Mouse (Mus musculus) CH12.LX (cell line): ENCODE data around the gene Cbx2. TPM values are rescaled to one million over a fixed set of nuclear protein-coding genes. Genes with fewer than 3 reads are reported as not detected.
A peak's percentile ranks its signal among the peaks of the same experiment; 100 is the strongest.

Source experiments
- DNase-seq: peaks from one replicate; pipeline ENCODE4 v3.0.0-alpha.2; 2013; ENCODE audit errors: extremely low read depth
- H3K27ac ChIP-seq: 2 replicates; pipeline ENCODE4 v1.5.1; 2012; ENCODE audit warnings: low read depth, mild to moderate bottlenecking, control low read depth, moderate library complexity; ENCODE audit not compliant: insufficient read depth
- H3K27me3 ChIP-seq: replicated peaks from 2 replicates; pipeline ENCODE3; 2012; ENCODE audit warnings: inconsistent platforms
- H3K36me3 ChIP-seq, 2 experiments: replicated peaks in 1 of 2; 2 replicates each; pipeline versions ENCODE3 to v1.6.1; 2012; ENCODE audit warnings: inconsistent platforms in 1 of 2, low read length in 1 of 2, mild to moderate bottlenecking in 1 of 2, mixed read lengths in 1 of 2, moderate library complexity in 1 of 2; ENCODE audit not compliant: control insufficient read depth in 1 of 2, insufficient read depth in 1 of 2
- H3K4me1 ChIP-seq, 2 experiments: 2 replicates each; pipeline ENCODE4 v1.6.1; 2012; ENCODE audit warnings: inconsistent platforms in 1 of 2, moderate library complexity in 1 of 2; ENCODE audit not compliant: insufficient read depth in 2 of 2, control insufficient read depth in 1 of 2
- H3K4me2 ChIP-seq: 2 replicates; pipeline ENCODE4 v1.6.1; 2012; ENCODE audit warnings: low read depth, mild to moderate bottlenecking, control low read depth; ENCODE audit not compliant: poor library complexity, insufficient read depth, severe bottlenecking
- H3K4me3 ChIP-seq, 3 experiments: fragments of 150-350 bp in 1 of 3; sonication (generic) in 1 of 3; replicated peaks in 1 of 3; 2 replicates each; pipeline versions ENCODE3 to v1.5.1; 2011 to 2012; ENCODE audit warnings: low read depth in 2 of 3, low read length in 2 of 3, mild to moderate bottlenecking in 2 of 3, moderate library complexity in 2 of 3, control low read depth in 1 of 3, improper control_type of control experiment in 1 of 3, inconsistent platforms in 1 of 3, mixed read lengths in 1 of 3; ENCODE audit not compliant: poor library complexity in 1 of 3
- H3K79me2 ChIP-seq: replicated peaks from 2 replicates; pipeline ENCODE4 v1.6.1; 2012; ENCODE audit warnings: mild to moderate bottlenecking, moderate library complexity; ENCODE audit not compliant: control insufficient read depth, poor library complexity, insufficient read depth, severe bottlenecking; ENCODE audit errors: extremely low read depth
- H3K9ac ChIP-seq: 2 replicates; pipeline ENCODE4 v1.6.1; 2012; ENCODE audit warnings: low read depth, mild to moderate bottlenecking, control low read depth, moderate library complexity; ENCODE audit not compliant: insufficient read depth
- H3K9me3 ChIP-seq: replicated peaks from 2 replicates; pipeline ENCODE3; 2012; ENCODE audit warnings: low read length, inconsistent platforms, mixed read lengths
- BHLHE40 ChIP-seq: IDR thresholded peaks from 2 replicates; pipeline ENCODE4 v1.6.1; 2011; ENCODE audit warnings: mild to moderate bottlenecking, low read depth, low read length, improper control_type of control experiment
- CHD1 ChIP-seq: IDR thresholded peaks from 2 replicates; pipeline ENCODE4 v1.6.1; 2012; ENCODE audit warnings: low read depth, low read length, improper control_type of control experiment, inconsistent platforms
- CHD2 ChIP-seq: IDR thresholded peaks from 2 replicates; pipeline ENCODE4 v1.6.1; 2011; ENCODE audit warnings: low read length, improper control_type of control experiment
- CTCF ChIP-seq, 2 experiments: IDR thresholded peaks in 1 of 2; conservative IDR thresholded peaks in 1 of 2; 2 replicates each; pipeline ENCODE4 v1.5.1; 2011 to 2012; ENCODE audit warnings: low read depth in 2 of 2, low read length in 2 of 2, improper control_type of control experiment in 1 of 2, inconsistent platforms in 1 of 2, mild to moderate bottlenecking in 1 of 2, moderate library complexity in 1 of 2
- E2F4 ChIP-seq: IDR thresholded peaks from 2 replicates; pipeline ENCODE4 v1.6.1; 2011; ENCODE audit warnings: low read depth, low read length, improper control_type of control experiment; ENCODE audit not compliant: insufficient replicate concordance
- ELF1 ChIP-seq: IDR thresholded peaks from 2 replicates; pipeline ENCODE4 v1.6.1; 2014; ENCODE audit warnings: low read depth, mild to moderate bottlenecking, inconsistent platforms, low read length, improper control_type of control experiment
- EP300 ChIP-seq: IDR thresholded peaks from 2 replicates; pipeline ENCODE4 v1.6.1; 2011; ENCODE audit warnings: low read length, improper control_type of control experiment
- ETS1 ChIP-seq: conservative IDR thresholded peaks from 2 replicates; pipeline ENCODE4 v1.6.1; 2012; ENCODE audit warnings: low read depth, mild to moderate bottlenecking, inconsistent platforms, low read length, improper control_type of control experiment, moderate library complexity
- GABPA ChIP-seq: IDR thresholded peaks from 2 replicates; pipeline ENCODE4 v1.6.1; 2012; ENCODE audit warnings: low read depth, low read length, improper control_type of control experiment, inconsistent platforms; ENCODE audit not compliant: insufficient replicate concordance
- HCFC1 ChIP-seq: IDR thresholded peaks from 2 replicates; pipeline ENCODE4 v1.6.1; 2012; ENCODE audit warnings: low read depth, mild to moderate bottlenecking, inconsistent platforms, low read length, improper control_type of control experiment
- IRF4 ChIP-seq: IDR thresholded peaks from 2 replicates; pipeline ENCODE4 v1.6.1; 2014; ENCODE audit warnings: low read depth, mild to moderate bottlenecking, inconsistent platforms, low read length, improper control_type of control experiment
- JUN ChIP-seq: IDR thresholded peaks from 2 replicates; pipeline ENCODE4 v1.6.1; 2011; ENCODE audit warnings: low read depth, mild to moderate bottlenecking, low read length, improper control_type of control experiment, moderate library complexity; ENCODE audit not compliant: insufficient read depth
- JUND ChIP-seq: conservative IDR thresholded peaks from 2 replicates; pipeline ENCODE4 v1.6.1; 2011; ENCODE audit warnings: low read depth, low read length, improper control_type of control experiment
- KAT2A ChIP-seq: IDR thresholded peaks from 2 replicates; pipeline ENCODE4 v1.6.1; 2012; ENCODE audit warnings: low read length, improper control_type of control experiment, inconsistent platforms; ENCODE audit not compliant: insufficient replicate concordance
- MAFK ChIP-seq: IDR thresholded peaks from 2 replicates; pipeline ENCODE4 v1.6.1; 2011; ENCODE audit warnings: low read length, improper control_type of control experiment; ENCODE audit not compliant: insufficient replicate concordance
- MAX ChIP-seq: IDR thresholded peaks from 2 replicates; pipeline ENCODE4 v1.6.1; 2011; ENCODE audit warnings: low read length, improper control_type of control experiment
- MAZ ChIP-seq: IDR thresholded peaks from 2 replicates; pipeline ENCODE4 v1.6.1; 2012; ENCODE audit warnings: low read depth, mild to moderate bottlenecking, inconsistent platforms, low read length, improper control_type of control experiment, moderate library complexity
- MEF2A ChIP-seq: IDR thresholded peaks from 2 replicates; pipeline ENCODE4 v1.6.1; 2014; ENCODE audit warnings: low read depth, mild to moderate bottlenecking, inconsistent platforms, low read length, improper control_type of control experiment, borderline replicate concordance
- MXI1 ChIP-seq: IDR thresholded peaks from 2 replicates; pipeline ENCODE4 v1.6.1; 2011; ENCODE audit warnings: mild to moderate bottlenecking, low read depth, low read length, improper control_type of control experiment
- MYC ChIP-seq: IDR thresholded peaks from 2 replicates; pipeline ENCODE4 v1.6.1; 2011; ENCODE audit warnings: low read depth, mild to moderate bottlenecking, improper control_type of control experiment, low read length
- NELFE ChIP-seq: IDR thresholded peaks from 2 replicates; pipeline ENCODE4 v1.6.1; 2011; ENCODE audit warnings: low read depth, low read length, improper control_type of control experiment
- NRF1 ChIP-seq: IDR thresholded peaks from 2 replicates; pipeline ENCODE4 v1.6.1; 2014; ENCODE audit warnings: low read depth, mild to moderate bottlenecking, inconsistent platforms, low read length, improper control_type of control experiment, moderate library complexity
- PAX5 ChIP-seq: IDR thresholded peaks from 2 replicates; pipeline ENCODE4 v1.6.1; 2012; ENCODE audit warnings: low read length, inconsistent platforms, mixed read lengths
- POLR2A ChIP-seq: IDR thresholded peaks from 2 replicates; pipeline ENCODE4 v1.6.1; 2011; ENCODE audit warnings: low read depth, mild to moderate bottlenecking, improper control_type of control experiment, low read length
- POLR2AphosphoS2 ChIP-seq: IDR thresholded peaks from 2 replicates; pipeline ENCODE4 v1.6.1; 2011; ENCODE audit warnings: low read depth, low read length, improper control_type of control experiment
- RAD21 ChIP-seq: IDR thresholded peaks from 2 replicates; pipeline ENCODE4 v1.6.1; 2011; ENCODE audit warnings: low read depth, mild to moderate bottlenecking, low read length, improper control_type of control experiment, moderate library complexity
- RCOR1 ChIP-seq: conservative IDR thresholded peaks from 2 replicates; pipeline ENCODE4 v1.6.1; 2012; ENCODE audit warnings: low read depth, mild to moderate bottlenecking, inconsistent platforms, low read length, improper control_type of control experiment
- SMC3 ChIP-seq: IDR thresholded peaks from 2 replicates; pipeline ENCODE4 v1.6.1; 2011; ENCODE audit warnings: low read depth, low read length, improper control_type of control experiment
- TBP ChIP-seq: conservative IDR thresholded peaks from 2 replicates; pipeline ENCODE4 v1.6.1; 2011; ENCODE audit warnings: low read depth, low read length, improper control_type of control experiment
- TCF12 ChIP-seq: IDR thresholded peaks from 2 replicates; pipeline ENCODE4 v1.6.1; 2014; ENCODE audit warnings: low read depth, mild to moderate bottlenecking, inconsistent platforms, low read length, improper control_type of control experiment
- UBTF ChIP-seq: IDR thresholded peaks from 2 replicates; pipeline ENCODE4 v1.6.1; 2012; ENCODE audit warnings: low read depth, mild to moderate bottlenecking, inconsistent platforms, low read length, improper control_type of control experiment, moderate library complexity
- USF1 ChIP-seq: IDR thresholded peaks from 2 replicates; pipeline ENCODE4 v1.6.1; 2014; ENCODE audit warnings: low read depth, mild to moderate bottlenecking, inconsistent platforms, low read length, improper control_type of control experiment
- USF2 ChIP-seq: conservative IDR thresholded peaks from 2 replicates; pipeline ENCODE4 v1.6.1; 2011; ENCODE audit warnings: low read depth, low read length, improper control_type of control experiment
- ZC3H11A ChIP-seq: IDR thresholded peaks from 2 replicates; pipeline ENCODE4 v1.6.1; 2012; ENCODE audit warnings: low read depth, mild to moderate bottlenecking, inconsistent platforms, low read length, improper control_type of control experiment
- ZKSCAN1 ChIP-seq: IDR thresholded peaks from 2 replicates; pipeline ENCODE4 v1.6.1; 2012; ENCODE audit warnings: low read depth, inconsistent platforms, low read length, improper control_type of control experiment, borderline replicate concordance
- ZMIZ1 ChIP-seq: IDR thresholded peaks from 2 replicates; pipeline ENCODE4 v1.6.1; 2012; ENCODE audit warnings: low read depth, mild to moderate bottlenecking, inconsistent platforms, low read length, improper control_type of control experiment
- ZNF384 ChIP-seq: IDR thresholded peaks from 2 replicates; pipeline ENCODE4 v1.6.1; 2012; ENCODE audit warnings: low read depth, low read length, improper control_type of control experiment, inconsistent platforms
- dilution Hi-C: fragments of 300-500 bp; cut with MboI; formaldehyde crosslinking; loops from 2 replicates; pipeline ENCODE4 v1.14.3; 2020; ENCODE audit warnings: low sequenced_read_pairs; ENCODE audit not compliant: extremely low pct_unique_long_range_greater_than_20kb, extremely low pct_ligation_motif_present
- in situ Hi-C: fragments of 300-500 bp; cut with MboI; formaldehyde crosslinking; loops from 3 replicates; pipeline ENCODE4 v1.14.3; 2019; ENCODE audit warnings: low sequenced_read_pairs, low pct_ligation_motif_present, low pct_unique_long_range_greater_than_20kb, mixed read lengths
- polyA plus RNA-seq: library from polyadenylated mRNA; unstranded; fragments of >175 nt; gene quantifications from 2 replicates; pipeline ENCODE4 v1.2.1, GENCODE M21; 2012; ENCODE audit warnings: low read depth; ENCODE audit not compliant: insufficient read length
- total RNA-seq, 2 experiments: library from RNA; depleted of rRNA; stranded (reverse); fragments of 300-350 nt in 1 of 2; fragments of >200 nt in 1 of 2; gene quantifications; 2 replicates each; pipeline ENCODE4 v1.2.3; 2012 to 2014

The Cbx2 gene
- total and polyA plus RNA-seq, 3 experiments: 2.8 to 15.5 (median 3.9) TPM

- peaks cover 15 to 27% of the 10 kb centered on the region in 2 experiments for H3K36me3 ChIP-seq
- in situ Hi-C loops: no loop called here
- H3K4me1 ChIP-seq: peaks cover 4 to 40% of the 10 kb centered on the region in 2 experiments; a peak in 3 of 4 replicates
- H3K9ac ChIP-seq: peak within 1 kb of the TSS; percentile 94
- peaks cover 6% of the 10 kb centered on the region for H3K9me3 ChIP-seq
- H3K4me3 ChIP-seq: peak within 1 kb of the TSS; percentile 66 to 88 (median 77)
- TF ChIP-seq BHLHE40: no peak; the same call in 1 of the 2 replicates
- peak; percentile 61 for TF ChIP-seq CHD2
- TF ChIP-seq E2F4: no peak
- peak; percentile 65 for TF ChIP-seq HCFC1
- no peak for TF ChIP-seq MAFK
- peak; percentile 63 for TF ChIP-seq USF1
- peak; percentile 43; the same call in 1 of the 2 replicates for TF ChIP-seq ZMIZ1
- TF ChIP-seq TBP: peak; percentile 65; the same call in 1 of the 2 replicates
- TF ChIP-seq MEF2A: peak; percentile 38; the same call in 1 of the 2 replicates
- TF ChIP-seq GABPA: no peak
- TF ChIP-seq ZNF384: no peak
- TF ChIP-seq USF2: no peak; the same call in 1 of the 2 replicates
- no peak for TF ChIP-seq MYC
- TF ChIP-seq NRF1: peak; percentile 51; the same call in 1 of the 2 replicates
- no peak for TF ChIP-seq JUN
- TF ChIP-seq ZC3H11A: no peak
- peak; percentile 82 for TF ChIP-seq UBTF
- TF ChIP-seq KAT2A: no peak
- peak; percentile 55 for TF ChIP-seq MAX
- peak; percentile 39 for TF ChIP-seq ETS1
- peak; percentile 42; the same call in 1 of the 2 replicates for TF ChIP-seq ELF1
- peak; percentile 89 for TF ChIP-seq POLR2A
- TF ChIP-seq NELFE: peak; percentile 80
- peak; percentile 36 for TF ChIP-seq TCF12
- no peak for TF ChIP-seq RAD21
- no peak; the same call in 1 of the 2 replicates for TF ChIP-seq IRF4
- TF ChIP-seq JUND: no peak
- no peak for TF ChIP-seq POLR2AphosphoS2
- peak; percentile 97 for TF ChIP-seq MAZ
- TF ChIP-seq PAX5: no peak
- TF ChIP-seq SMC3: no peak
- no peak for TF ChIP-seq ZKSCAN1
- TF ChIP-seq RCOR1: no peak
- TF ChIP-seq CHD1: no peak
- peak; percentile 86 for TF ChIP-seq MXI1
- no peak for TF ChIP-seq CTCF (conservative IDR thresholded peaks at IDR 0.05 in 1 of 2, IDR thresholded peaks at IDR 0.05 in 1 of 2; ENCODE audit: low read depth in 2 of 2, low read length in 2 of 2)
- TF ChIP-seq EP300: no peak
- peak within 1 kb of the TSS; percentile 94 for H3K4me2 ChIP-seq
- DNase-seq: peak; percentile 100
- no peaks in the 10 kb centered on the region; the same call in none of the 2 replicates for H3K79me2 ChIP-seq
- dilution Hi-C loops: no loop called here
- peak within 1 kb of the TSS; percentile 43 for H3K27ac ChIP-seq
- H3K27me3 ChIP-seq: peaks cover 44% of the 10 kb centered on the region
Observed at GRCm38 (mm10) chr11:119040600-119041324, 18.0 kb downstream of the Cbx2 start, which contains the start of gene Cbx8. Cbx8 (minus strand) TSS chr11:119040969.
